Comparison of ENCODE assay signal across 9 mouse cellular contexts in the genomic region with DNA sequence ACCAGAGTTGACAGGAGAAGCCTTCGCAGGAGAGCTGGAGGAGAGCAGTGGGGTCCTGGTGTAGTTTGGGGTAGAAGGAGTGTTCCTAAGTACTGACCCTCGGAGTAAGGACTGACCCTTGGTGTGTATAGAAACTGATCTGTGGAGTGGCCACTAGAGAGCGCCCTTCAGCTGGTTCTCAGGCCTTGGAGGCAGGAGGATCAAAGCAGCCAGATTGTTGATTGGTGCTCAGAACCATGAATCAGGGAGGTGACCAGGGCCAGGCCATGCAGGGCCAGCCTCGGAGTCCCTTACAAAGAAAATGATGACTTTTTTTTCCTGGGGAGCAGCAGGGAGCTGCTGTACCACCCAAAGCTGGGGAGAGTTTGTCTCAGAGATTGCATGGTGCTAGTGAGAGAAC. TPM values are rescaled to one million over a fixed set of nuclear protein-coding genes. Genes with fewer than 3 reads are reported as not detected.
DNase-seq lines count a peak whose midpoint lies in the region; ATAC-seq and TF ChIP-seq lines count a peak whose summit lies in the region.
"Had no signal": no experiment of that assay in that cellular context is flagged by ENCODE, and none has a peak within 500 bp of the region (broad histone marks: within the 10 kb centered on the region; RNA-seq: fewer than 3 reads in every experiment).

No protein-coding gene starts in this region.

- no peak overlapping the region for H3K4me3 ChIP-seq in G1E (ENCODE audit: low read depth, low read length)
- H3K4me3 ChIP-seq in forebrain, embryonic 14.5 days (ENCODE audit: low read depth, low read length): no peak overlapping the region
- H3K4me3 ChIP-seq in midbrain, embryonic 13.5 days (replicated peaks): no peak overlapping the region
- H3K4me3 ChIP-seq: midbrain, embryonic 12.5 days had no signal

- no peak overlapping the region for H3K27ac ChIP-seq in forebrain, embryonic 14.5 days (ENCODE audit: low read depth, low read length)
- no peak overlapping the region for H3K27ac ChIP-seq in midbrain, embryonic 13.5 days
- H3K27ac ChIP-seq: midbrain, embryonic 12.5 days had no signal

- H3K9me3 ChIP-seq in G1E (replicated peaks): no peaks in the 10 kb centered on the region
- no peaks in the 10 kb centered on the region for H3K9me3 ChIP-seq in forebrain, embryonic 14.5 days (replicated peaks; ENCODE audit: control insufficient read depth, low read length)
- H3K9me3 ChIP-seq in midbrain, embryonic 13.5 days: no peaks in the 10 kb centered on the region
- H3K9me3 ChIP-seq: midbrain, embryonic 12.5 days had no signal

- DNase-seq in left cerebral cortex, postnatal 25 days (ENCODE audit: low spot score in 2 of 2): peak; percentile 31 to 49
- DNase-seq in left cerebral cortex, adult 11 months (ENCODE audit: low spot score): no peak
- peak; percentile 27 for DNase-seq in G1E (ENCODE audit: low spot score)
- DNase-seq in cerebellum, adult 11 months: peak; percentile 47
- peak; percentile 72 for DNase-seq in forebrain, embryonic 14.5 days (ENCODE audit: low spot score)
- DNase-seq in kidney, postnatal 25 days: peak; percentile 59 to 63
- DNase-seq in frontal cortex, postnatal 36 days (ENCODE audit: low spot score in 2 of 2): no peak

- ATAC-seq in G1E (ENCODE audit: extremely low read depth, insufficient number of reproducible peaks, low FRiP score, poor library complexity, severe bottlenecking): no peak
- ATAC-seq in forebrain, embryonic 14.5 days: peak; percentile 46; the same call in 1 of the 2 replicates
- peak; percentile 40; the same call in 1 of the 2 replicates for ATAC-seq in midbrain, embryonic 13.5 days

- peaks cover 76% of the 10 kb centered on the region for H3K36me3 ChIP-seq in G1E (replicated peaks)
- peaks cover 45% of the 10 kb centered on the region for H3K36me3 ChIP-seq in forebrain, embryonic 14.5 days (ENCODE audit: control insufficient read depth, insufficient read depth, low read length)
- peaks cover 61% of the 10 kb centered on the region for H3K36me3 ChIP-seq in midbrain, embryonic 13.5 days

- intact Hi-C loops in left cerebral cortex, postnatal 25 days (cut with DNase I): no loop called here

- TF ChIP-seq CTCF in G1E (IDR thresholded peaks at IDR 0.05; ENCODE audit: low read depth, low read length): peak; percentile 43

- 20% methylated on average over 4 of the region's 4 CpGs for WGBS in forebrain, embryonic 14.5 days
- 14% methylated on average over 4 of the region's 4 CpGs for WGBS in midbrain, embryonic 13.5 days

- no peak overlapping the region for H3K9ac ChIP-seq in forebrain, embryonic 14.5 days (ENCODE audit: low read length)
- no peak overlapping the region for H3K9ac ChIP-seq in midbrain, embryonic 13.5 days (replicated peaks)
- H3K9ac ChIP-seq: midbrain, embryonic 12.5 days had no signal

- no peak overlapping the region for H3K4me2 ChIP-seq in forebrain, embryonic 14.5 days (ENCODE audit: low read length)
- no peak overlapping the region for H3K4me2 ChIP-seq in midbrain, embryonic 13.5 days (replicated peaks)
- H3K4me2 ChIP-seq: midbrain, embryonic 12.5 days had no signal

- no peaks in the 10 kb centered on the region for H3K27me3 ChIP-seq in G1E (ENCODE audit: insufficient read depth, low read length)
- H3K27me3 ChIP-seq in forebrain, embryonic 14.5 days (replicated peaks; ENCODE audit: control insufficient read depth, insufficient read depth, low read length): no peaks in the 10 kb centered on the region
- H3K27me3 ChIP-seq in midbrain, embryonic 13.5 days: no peaks in the 10 kb centered on the region
- H3K27me3 ChIP-seq: midbrain, embryonic 12.5 days had no signal

- no peaks in the 10 kb centered on the region for H3K4me1 ChIP-seq in G1E (ENCODE audit: insufficient read depth, low read depth, low read length)
- no peaks in the 10 kb centered on the region for H3K4me1 ChIP-seq in forebrain, embryonic 14.5 days (ENCODE audit: control insufficient read depth, insufficient read depth, low read length)
- no peaks in the 10 kb centered on the region for H3K4me1 ChIP-seq in midbrain, embryonic 13.5 days (replicated peaks)
- H3K4me1 ChIP-seq: midbrain, embryonic 12.5 days had no signal

RNA-seq across cellular contexts. Expression of a gene that starts 6.4 kb away (rescaled TPM):
- total RNA-seq in left cerebral cortex, postnatal 25 days (2021): 1 to 10 TPM; 3.6 to 4.7 TPM
- total RNA-seq in G1E (2014; fragmentation: Nextera tagmentation) (not detected in 2 replicates), G1E (2017) (0.12 and 0.44 TPM in 2 replicates)
- not detected in 2 replicates for polyA plus RNA-seq in G1E (2012)
- 2.3 and 2.4 TPM in 2 replicates for polyA plus RNA-seq in forebrain, embryonic 14.5 days (2014; fragmentation: Nextera tagmentation; extraction: Ambion mirVana)
- 0.93 and 1.2 TPM in 2 replicates for polyA plus RNA-seq in midbrain, embryonic 13.5 days (2015; fragmentation: Nextera tagmentation; extraction: Ambion mirVana)

Comparison
In these comparisons a context has a peak if more than half of its experiments do, and no peak if none do; other contexts are left out.
1. DNase-seq: peak in left cerebral cortex, postnatal 25 days (2 of 2), G1E (single experiment), cerebellum, adult 11 months (single experiment), forebrain, embryonic 14.5 days (single experiment) and kidney, postnatal 25 days (2 of 2); none in left cerebral cortex, adult 11 months (single experiment) and frontal cortex, postnatal 36 days (0 of 2).